Mouse (Mus musculus) CH12.LX (cell line): Measurements from ENCODE around the gene Apobr.

ENCODE experiments used
- CHD1 ChIP-seq: IDR thresholded peaks from 2 replicates; pipeline ENCODE4 v1.6.1; 2012; ENCODE audit warnings: low read depth, low read length, improper control_type of control experiment, inconsistent platforms
- CTCF ChIP-seq, 2 experiments: IDR thresholded peaks in 1 of 2; conservative IDR thresholded peaks in 1 of 2; 2 replicates each; pipeline ENCODE4 v1.5.1; 2011 to 2012; ENCODE audit warnings: low read depth in 2 of 2, low read length in 2 of 2, improper control_type of control experiment in 1 of 2, inconsistent platforms in 1 of 2, mild to moderate bottlenecking in 1 of 2, moderate library complexity in 1 of 2
- JUN ChIP-seq: IDR thresholded peaks from 2 replicates; pipeline ENCODE4 v1.6.1; 2011; ENCODE audit warnings: low read depth, mild to moderate bottlenecking, low read length, improper control_type of control experiment, moderate library complexity; ENCODE audit not compliant: insufficient read depth
- NRF1 ChIP-seq: IDR thresholded peaks from 2 replicates; pipeline ENCODE4 v1.6.1; 2014; ENCODE audit warnings: low read depth, mild to moderate bottlenecking, inconsistent platforms, low read length, improper control_type of control experiment, moderate library complexity
- POLR2A ChIP-seq: IDR thresholded peaks from 2 replicates; pipeline ENCODE4 v1.6.1; 2011; ENCODE audit warnings: low read depth, mild to moderate bottlenecking, improper control_type of control experiment, low read length
- POLR2AphosphoS2 ChIP-seq: IDR thresholded peaks from 2 replicates; pipeline ENCODE4 v1.6.1; 2011; ENCODE audit warnings: low read depth, low read length, improper control_type of control experiment
- RAD21 ChIP-seq: IDR thresholded peaks from 2 replicates; pipeline ENCODE4 v1.6.1; 2011; ENCODE audit warnings: low read depth, mild to moderate bottlenecking, low read length, improper control_type of control experiment, moderate library complexity
- SMC3 ChIP-seq: IDR thresholded peaks from 2 replicates; pipeline ENCODE4 v1.6.1; 2011; ENCODE audit warnings: low read depth, low read length, improper control_type of control experiment
- TCF12 ChIP-seq: IDR thresholded peaks from 2 replicates; pipeline ENCODE4 v1.6.1; 2014; ENCODE audit warnings: low read depth, mild to moderate bottlenecking, inconsistent platforms, low read length, improper control_type of control experiment
- USF1 ChIP-seq: IDR thresholded peaks from 2 replicates; pipeline ENCODE4 v1.6.1; 2014; ENCODE audit warnings: low read depth, mild to moderate bottlenecking, inconsistent platforms, low read length, improper control_type of control experiment
- USF2 ChIP-seq: conservative IDR thresholded peaks from 2 replicates; pipeline ENCODE4 v1.6.1; 2011; ENCODE audit warnings: low read depth, low read length, improper control_type of control experiment

GRCm38 (mm10) chr7:126601896-126602295, 17.2 kb downstream of the Apobr start:
- 0 out of 2 replicates have a peak, but pooled peaks have one; percentile 32 for TF ChIP-seq TCF12
- no peak for TF ChIP-seq CHD1
- no peak for TF ChIP-seq SMC3
- no peak for TF ChIP-seq POLR2A
- TF ChIP-seq USF1: no peak
- TF ChIP-seq CTCF (conservative IDR thresholded peaks at IDR 0.05 in 1 of 2, IDR thresholded peaks at IDR 0.05 in 1 of 2; ENCODE audit: low read depth in 2 of 2, low read length in 2 of 2): no peak
- no peak for TF ChIP-seq POLR2AphosphoS2
- no peak for TF ChIP-seq NRF1
- TF ChIP-seq JUN: no peak
- no peak for TF ChIP-seq RAD21
- TF ChIP-seq USF2: no peak
